Mouse (Mus musculus) embryonic facial prominence, embryonic 10.5 days (tissue): ENCODE data around the gene Krtap10-10. TPM values are rescaled to one million over a fixed set of nuclear protein-coding genes. Genes with fewer than 3 reads are reported as not detected.

Experiments
- DNase-seq: peaks from one replicate; pipeline ENCODE4 v3.0.0-alpha.2; 2017; ENCODE audit warnings: low spot score
- H3K27ac ChIP-seq: fragments of 300-500 bp; sonication (generic); replicated peaks from 2 replicates; pipeline ENCODE4 v1.5.1; 2016; ENCODE audit warnings: mild to moderate bottlenecking
- H3K27me3 ChIP-seq: fragments of 300-500 bp; sonication (generic); replicated peaks from 2 replicates; pipeline ENCODE4 v1.6.1; 2016; ENCODE audit warnings: low read depth, mild to moderate bottlenecking; ENCODE audit not compliant: poor library complexity, severe bottlenecking
- H3K36me3 ChIP-seq: fragments of 300-500 bp; sonication (generic); replicated peaks from 2 replicates; pipeline ENCODE4 v1.6.1; 2016; ENCODE audit warnings: mild to moderate bottlenecking, moderate library complexity
- H3K4me1 ChIP-seq: fragments of 300-500 bp; sonication (generic); 2 replicates; pipeline ENCODE4 v1.6.1; 2016
- H3K4me3 ChIP-seq: fragments of 300-500 bp; sonication (generic); 2 replicates; pipeline ENCODE4 v1.5.1; 2016; ENCODE audit warnings: mild to moderate bottlenecking, moderate library complexity
- H3K9me3 ChIP-seq: fragments of 300-500 bp; sonication (generic); 2 replicates; pipeline ENCODE4 v1.6.1; 2016; ENCODE audit warnings: mild to moderate bottlenecking
- WGBS: fragments of 180-500 bp; shearing (Covaris S2); methylation state at CpG from one replicate; pipeline ENCODE4 v1.1.7; 2016; 5-methylcytosine and 5-hydroxymethylcytosine counted together
- polyA plus RNA-seq: library from polyadenylated mRNA; unstranded; fragments of >200 nt; fragmentation: Nextera tagmentation; extraction: Ambion mirVana; gene quantifications from 2 replicates; pipeline ENCODE4 v1.2.1, GENCODE M21; 2016

Krtap10-10 gene
- polyA plus RNA-seq, 1 experiment from 2014 or later, result not detected

DNA sequence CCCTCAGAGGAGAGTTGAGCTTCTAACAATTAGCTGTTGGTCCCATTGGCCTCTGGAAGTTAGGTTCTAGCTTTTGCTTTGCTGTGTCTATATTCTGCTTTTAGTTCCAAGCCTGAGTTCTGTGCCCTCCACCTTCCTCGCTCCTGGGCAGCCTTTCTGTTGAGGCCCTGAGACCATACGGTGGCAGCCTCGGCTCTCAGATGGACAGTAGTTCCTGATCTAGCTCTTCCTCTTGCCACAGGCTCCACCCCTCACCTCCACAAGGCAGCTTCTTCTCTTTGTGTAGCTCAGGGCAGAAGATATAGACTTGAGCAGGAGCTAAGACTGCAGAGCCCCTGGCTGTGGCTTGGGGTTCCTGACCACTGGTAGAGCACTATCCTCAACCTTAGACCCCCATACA lies 44.6 kb downstream of the Krtap10-10 start:
- DNase-seq, result no peak
- 79% methylated on average over 3 of the region's 3 CpGs for WGBS

DNA sequence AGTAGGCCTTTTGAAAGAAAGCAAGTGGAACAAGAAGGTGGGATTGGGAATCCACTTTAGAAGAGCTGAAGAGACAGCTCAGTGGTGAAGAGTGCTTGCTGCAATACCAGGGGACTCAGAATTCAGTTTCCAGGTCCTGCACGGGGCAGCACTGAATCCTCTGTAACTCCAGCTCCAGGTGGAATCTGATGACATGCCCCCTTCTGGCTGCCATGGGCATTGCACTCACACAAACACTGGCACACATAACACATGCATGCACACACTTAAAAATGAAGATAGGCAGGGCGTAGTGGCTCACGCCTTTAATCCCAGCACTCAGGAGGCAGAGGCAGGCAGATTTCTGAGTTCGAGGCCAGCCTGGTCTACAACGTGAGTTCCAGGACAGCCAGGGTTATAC lies 46.8 kb downstream of the Krtap10-10 start:
- no peak for DNase-seq
- H3K27me3 ChIP-seq, result no peaks in the 10 kb centered on the region
- no peaks in the 10 kb centered on the region for H3K4me1 ChIP-seq
- no peak overlapping the region for H3K4me3 ChIP-seq
- WGBS, result 83% methylated on average over 5 of the region's 5 CpGs
- no peaks in the 10 kb centered on the region for H3K9me3 ChIP-seq
- no peak overlapping the region for H3K27ac ChIP-seq
- no peaks in the 10 kb centered on the region for H3K36me3 ChIP-seq

More for the DNA sequence above, 44.6 kb downstream of the Krtap10-10 start:
- Histone ChIP-seq H3K4me3 (no peak overlapping the region), H3K27ac (no peak overlapping the region), H3K4me1 (peaks cover 4% of the 10 kb centered on the region; the same call in 1 of the 2 replicates), H3K36me3 (no peaks in the 10 kb centered on the region), H3K9me3 (no peaks in the 10 kb centered on the region), H3K27me3 (no peaks in the 10 kb centered on the region)

DNA sequence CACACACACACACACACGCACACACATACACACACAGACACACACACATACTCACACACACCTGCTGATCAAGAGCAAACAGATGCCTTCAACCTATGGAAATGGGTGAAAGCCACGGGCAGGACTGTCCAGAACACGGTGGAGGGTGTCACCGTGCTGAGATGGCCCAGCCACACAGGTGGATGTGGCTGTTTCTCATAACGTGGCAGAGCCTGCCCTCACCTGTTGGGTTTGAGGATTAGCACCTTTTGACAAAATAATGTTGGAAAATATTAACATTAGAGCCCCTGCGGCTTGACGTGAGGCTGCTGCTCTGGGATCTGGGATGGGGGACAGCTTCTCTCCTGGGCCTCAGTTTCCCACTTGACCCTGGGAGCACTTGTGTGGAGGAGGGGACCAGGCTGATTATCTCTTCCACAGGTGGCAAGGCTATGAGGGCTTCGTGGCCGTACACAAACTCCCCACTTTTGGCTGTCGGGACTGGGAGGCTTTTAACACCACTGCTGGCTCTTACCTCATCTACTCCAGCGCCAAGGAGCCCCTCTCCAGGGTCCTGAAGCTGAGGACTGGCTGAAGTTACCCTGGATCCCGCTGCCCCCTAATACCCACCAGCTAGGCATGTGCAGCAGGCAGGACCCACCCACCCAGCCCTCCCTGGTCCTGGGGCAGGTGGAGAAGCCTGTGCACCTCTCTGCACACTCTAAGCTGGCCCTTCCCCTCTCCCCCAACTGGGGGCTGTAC lies 50.4 kb downstream of the Krtap10-10 start:
- WGBS, result 58% methylated on average over 12 of the region's 12 CpGs
- Histone ChIP-seq H3K27ac (no peak overlapping the region), H3K4me3 (no peak overlapping the region), H3K36me3 (no peaks in the 10 kb centered on the region), H3K4me1 (no peaks in the 10 kb centered on the region), H3K27me3 (no peaks in the 10 kb centered on the region), H3K9me3 (peaks cover 7% of the 10 kb centered on the region; the same call in 1 of the 2 replicates)
- peak; percentile 48 for DNase-seq

Other genes with a start within 250 kb of the Krtap10-10 start
- gene Sumo3, start 229.8 kb upstream of the Krtap10-10 start, polyA plus RNA-seq, result 419 and 445 TPM in 2 replicates
- 1.9 and 8.0 TPM in 2 replicates for gene Gm49325, start 229.8 kb upstream of the Krtap10-10 start, polyA plus RNA-seq
- gene Ube2g2, start 213.7 kb upstream of the Krtap10-10 start, polyA plus RNA-seq, result 98.9 and 101 TPM in 2 replicates
- gene Tspear, start 149.4 kb upstream of the Krtap10-10 start, polyA plus RNA-seq, result 0.97 and 1.2 TPM in 2 replicates
- not detected in 2 replicates for gene Gm19402, start 145.2 kb upstream of the Krtap10-10 start, polyA plus RNA-seq
- gene Gm9508, start 138.7 kb upstream of the Krtap10-10 start, polyA plus RNA-seq, result not detected in 2 replicates
- gene Gm10272, start 129.3 kb upstream of the Krtap10-10 start, polyA plus RNA-seq, result not detected in 2 replicates
- gene Gm10024, start 124.5 kb upstream of the Krtap10-10 start, polyA plus RNA-seq, result not detected in 2 replicates
- gene Gm10142, start 120.1 kb upstream of the Krtap10-10 start, polyA plus RNA-seq, result not detected in 2 replicates
- gene Krtap12-1, start 115.3 kb upstream of the Krtap10-10 start, polyA plus RNA-seq, result not detected in 2 replicates
- gene Gm10100, start 109.5 kb upstream of the Krtap10-10 start, polyA plus RNA-seq, result not detected in 2 replicates
- gene Gm18596, start 93.3 kb upstream of the Krtap10-10 start, polyA plus RNA-seq, result not detected in 2 replicates
- not detected in 2 replicates for gene Gm9736, start 84.6 kb upstream of the Krtap10-10 start, polyA plus RNA-seq
- gene Gm3233, start 76.3 kb upstream of the Krtap10-10 start, polyA plus RNA-seq, result not detected in 2 replicates
- not detected in 2 replicates for gene Gm3238, start 64.6 kb upstream of the Krtap10-10 start, polyA plus RNA-seq
- not detected in 2 replicates for gene Gm7138, start 59.0 kb upstream of the Krtap10-10 start, polyA plus RNA-seq
- gene Gm3250, start 53.4 kb upstream of the Krtap10-10 start, polyA plus RNA-seq, result not detected in 2 replicates
- not detected in 2 replicates for gene Gm7137, start 47.7 kb upstream of the Krtap10-10 start, polyA plus RNA-seq
- gene Gm9639, start 40.9 kb upstream of the Krtap10-10 start, polyA plus RNA-seq, result not detected in 2 replicates
- not detected in 2 replicates for gene Gm19668, start 36.8 kb upstream of the Krtap10-10 start, polyA plus RNA-seq
- not detected in 2 replicates for gene Gm9507, start 24.1 kb upstream of the Krtap10-10 start, polyA plus RNA-seq
- gene Gm2696, start 21.3 kb upstream of the Krtap10-10 start, polyA plus RNA-seq, result not detected in 2 replicates
- gene Krtap10-4, start 8.9 kb upstream of the Krtap10-10 start, polyA plus RNA-seq, result not detected in 2 replicates
- not detected in 2 replicates for gene Gm36176, start 10.9 kb downstream of the Krtap10-10 start, polyA plus RNA-seq
- gene Gm10318, start 16.9 kb downstream of the Krtap10-10 start, polyA plus RNA-seq, result not detected in 2 replicates
- not detected in 2 replicates for gene Gm3285, start 26.0 kb downstream of the Krtap10-10 start, polyA plus RNA-seq
- gene Lrrc3, start 66.6 kb downstream of the Krtap10-10 start, polyA plus RNA-seq, result 2.2 and 2.3 TPM in 2 replicates
- gene Trpm2, start 134.6 kb downstream of the Krtap10-10 start, polyA plus RNA-seq, result 0.54 and 0.85 TPM in 2 replicates
- gene 1810043G02Rik, start 142.6 kb downstream of the Krtap10-10 start, polyA plus RNA-seq, result 31.0 and 33.7 TPM in 2 replicates
- 234 and 275 TPM in 2 replicates for gene Pfkl, start 174.1 kb downstream of the Krtap10-10 start, polyA plus RNA-seq
- gene Dnmt3l, start 206.0 kb downstream of the Krtap10-10 start, polyA plus RNA-seq, result 0.34 TPM in 1 of 2 replicates, not detected in the other
- gene Aire, start 207.7 kb downstream of the Krtap10-10 start, polyA plus RNA-seq, result 0.24 and 0.25 TPM in 2 replicates
- gene Icosl, start 233.4 kb downstream of the Krtap10-10 start, polyA plus RNA-seq, result 2.5 and 2.8 TPM in 2 replicates